Mouse (Mus musculus) bone marrow, adult 2 months (tissue): Measurements from ENCODE around the gene Gm6370.
"Not testable (repeated sequence)": the region's sequence is repeated elsewhere in the genome, so short reads cannot be mapped to it uniquely, and the experiment has no call there.

Source experiments
- CTCF ChIP-seq: fragments of 200-500 bp; IDR thresholded peaks from 2 replicates; pipeline ENCODE4 v1.5.1; 2011; ENCODE audit warnings: low read length, control low read depth; ENCODE audit not compliant: control insufficient read depth, insufficient read depth
- POLR2A ChIP-seq: fragments of 200-500 bp; IDR thresholded peaks from 2 replicates; pipeline ENCODE4 v1.6.1; 2011; ENCODE audit warnings: low read depth, mild to moderate bottlenecking, control low read depth, low read length, borderline replicate concordance; ENCODE audit not compliant: control insufficient read depth

DNA sequence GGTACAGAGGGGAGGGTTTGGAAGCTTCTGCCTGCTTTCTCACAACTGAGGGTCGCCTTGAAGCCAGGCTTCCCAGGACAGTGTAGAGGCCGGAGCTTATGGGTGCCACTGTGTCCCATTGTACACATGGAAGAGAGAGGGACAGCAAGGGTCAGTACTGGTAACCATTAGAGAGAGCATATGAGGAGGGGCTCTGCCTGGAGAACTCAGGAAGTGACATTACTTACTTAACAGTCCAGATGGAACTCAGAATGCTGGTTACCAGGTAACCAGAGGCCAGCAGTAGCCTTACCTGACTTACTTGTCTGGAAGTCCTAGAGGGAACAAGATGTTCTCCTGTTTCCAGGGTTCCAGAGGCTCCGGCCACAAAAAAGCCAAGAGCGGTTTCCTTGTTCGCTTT lies at the start of gene Gm6370:
- not testable (repeated sequence) for TF ChIP-seq CTCF, POLR2A
